Mouse (Mus musculus) liver, postnatal 0 days (tissue): ENCODE data around the gene Pcdh7. TPM values are rescaled to one million over a fixed set of nuclear protein-coding genes. Genes with fewer than 3 reads are reported as not detected.

Source experiments
- ATAC-seq: fragments of 200-750 bp; cut with Nextera tagmentation; 2 replicates; pipeline ENCODE4 v1.8.0; 2017; ENCODE audit warnings: mild to moderate bottlenecking, moderate library complexity
- DNase-seq: peaks from one replicate; pipeline ENCODE4 v3.0.0-alpha.2; 2016
- H3K27ac ChIP-seq: fragments of 300-500 bp; sonication (generic); 2 replicates; pipeline ENCODE4 v1.5.1; 2014; ENCODE audit warnings: antibody characterized with exemption, moderate library complexity, mild to moderate bottlenecking, low read depth
- H3K27me3 ChIP-seq: fragments of 300-500 bp; sonication (generic); 2 replicates; pipeline ENCODE4 v1.6.1; 2014; ENCODE audit warnings: low read length, control low read depth, mixed read lengths; ENCODE audit not compliant: insufficient read depth
- H3K36me3 ChIP-seq: fragments of 300-500 bp; sonication (generic); replicated peaks from 2 replicates; pipeline ENCODE4 v1.6.1; 2014; ENCODE audit warnings: mild to moderate bottlenecking, control low read depth, low read length, moderate library complexity, mixed read lengths; ENCODE audit not compliant: insufficient read depth
- H3K4me1 ChIP-seq: fragments of 300-500 bp; sonication (generic); 2 replicates; pipeline ENCODE4 v1.6.1; 2014; ENCODE audit warnings: antibody characterized with exemption, mild to moderate bottlenecking, control low read depth; ENCODE audit not compliant: insufficient read depth
- H3K4me2 ChIP-seq: fragments of 300-500 bp; sonication (generic); 2 replicates; pipeline ENCODE4 v1.6.1; 2014; ENCODE audit warnings: low read depth, mild to moderate bottlenecking, low read length, moderate library complexity, mixed read lengths
- H3K4me3 ChIP-seq: fragments of 300-500 bp; sonication (generic); 2 replicates; pipeline ENCODE4 v1.5.1; 2014; ENCODE audit warnings: low read depth, low read length
- H3K9ac ChIP-seq: fragments of 300-500 bp; sonication (generic); replicated peaks from 2 replicates; pipeline ENCODE4 v1.6.1; 2014; ENCODE audit warnings: mild to moderate bottlenecking, moderate library complexity
- H3K9me3 ChIP-seq: fragments of 300-500 bp; sonication (generic); 2 replicates; pipeline ENCODE4 v1.6.1; 2016; ENCODE audit warnings: mild to moderate bottlenecking, control low read depth, low read length, mixed read lengths
- CTCF ChIP-seq: sonication (generic); IDR thresholded peaks from 2 replicates; pipeline ENCODE4 v1.5.1; 2016; ENCODE audit warnings: antibody characterized with exemption, low read depth
- EP300 ChIP-seq: IDR thresholded peaks from 2 replicates; pipeline ENCODE4 v1.6.1; 2016; ENCODE audit warnings: antibody characterized with exemption, low read depth, mild to moderate bottlenecking
- WGBS: fragments of 180-500 bp; shearing (Covaris S2); extraction: QIAGEN DNeasy Blood & Tissue Kit; methylation state at CpG from one replicate; pipeline ENCODE4 v1.1.7; 2014; ENCODE audit not compliant: insufficient replicate concordance; 5-methylcytosine and 5-hydroxymethylcytosine counted together
- polyA plus RNA-seq: library from polyadenylated mRNA; unstranded; fragments of >200 nt; fragmentation: Nextera tagmentation; extraction: Ambion mirVana; gene quantifications from 2 replicates; pipeline ENCODE4 v1.2.1, GENCODE M21; 2015

Pcdh7 gene
- polyA plus RNA-seq, 1 experiment from 2014 or later = 0.38 TPM

DNA sequence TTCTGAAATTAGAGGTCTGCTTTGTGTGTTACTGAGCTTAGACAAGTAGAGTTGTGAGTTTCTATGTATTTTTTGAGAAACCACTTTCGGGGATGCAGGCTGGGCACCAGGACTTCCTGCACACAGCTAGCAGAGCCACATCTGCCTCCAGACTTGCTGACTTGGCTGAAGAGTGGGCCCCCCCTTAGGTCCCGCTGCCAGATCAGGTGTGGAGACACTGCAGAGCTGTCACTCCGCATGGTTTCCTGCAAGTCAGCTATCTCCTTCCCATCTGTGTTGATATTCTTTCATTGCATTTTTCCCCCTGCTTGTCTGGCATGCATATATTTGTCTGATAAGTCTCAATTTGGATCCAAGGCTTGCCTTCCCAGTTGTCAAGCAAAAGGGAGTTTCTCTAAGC is 52.6 kb downstream of the Pcdh7 start:
- Histone ChIP-seq H3K36me3 (no peaks in the 10 kb centered on the region), H3K4me1 (no peaks in the 10 kb centered on the region), H3K9ac (no peak overlapping the region), H3K27me3 (no peaks in the 10 kb centered on the region), H3K9me3 (no peaks in the 10 kb centered on the region), H3K27ac (no peak overlapping the region), H3K4me3 (no peak overlapping the region), H3K4me2 (no peak overlapping the region)
- 48% methylated on average over 3 of the region's 3 CpGs for WGBS
- DNase-seq = no peak
- no peak for TF ChIP-seq CTCF
- no peak for TF ChIP-seq EP300
- ATAC-seq = no peak

DNA sequence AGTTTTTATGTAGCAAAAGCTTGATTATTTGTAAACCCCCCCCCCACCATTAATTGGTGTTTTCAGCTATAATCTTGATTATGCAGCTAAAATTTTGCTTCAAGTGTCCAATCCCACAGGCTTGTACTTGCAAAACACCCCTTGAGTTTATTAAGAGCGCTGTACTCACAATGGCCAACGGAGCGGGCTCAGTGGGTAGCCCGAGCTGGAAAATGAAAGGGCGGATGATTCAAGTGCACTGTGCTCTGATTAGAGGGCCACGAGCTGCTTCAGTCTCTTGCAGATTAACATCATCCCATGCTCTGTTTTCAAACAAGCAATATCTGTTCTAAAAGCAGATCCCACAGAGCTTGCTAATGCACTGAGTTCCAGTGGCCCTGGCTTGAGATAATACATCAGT is 53.4 kb downstream of the Pcdh7 start:
- Histone ChIP-seq H3K4me2 (no peak overlapping the region), H3K27ac (no peak overlapping the region), H3K9me3 (no peaks in the 10 kb centered on the region), H3K9ac (no peak overlapping the region), H3K27me3 (no peaks in the 10 kb centered on the region), H3K4me1 (no peaks in the 10 kb centered on the region), H3K4me3 (no peak overlapping the region), H3K36me3 (no peaks in the 10 kb centered on the region)
- WGBS = 81% methylated on average over 6 of the region's 6 CpGs
- no peak for DNase-seq
- TF ChIP-seq CTCF = no peak
- no peak for TF ChIP-seq EP300
- no peak for ATAC-seq

DNA sequence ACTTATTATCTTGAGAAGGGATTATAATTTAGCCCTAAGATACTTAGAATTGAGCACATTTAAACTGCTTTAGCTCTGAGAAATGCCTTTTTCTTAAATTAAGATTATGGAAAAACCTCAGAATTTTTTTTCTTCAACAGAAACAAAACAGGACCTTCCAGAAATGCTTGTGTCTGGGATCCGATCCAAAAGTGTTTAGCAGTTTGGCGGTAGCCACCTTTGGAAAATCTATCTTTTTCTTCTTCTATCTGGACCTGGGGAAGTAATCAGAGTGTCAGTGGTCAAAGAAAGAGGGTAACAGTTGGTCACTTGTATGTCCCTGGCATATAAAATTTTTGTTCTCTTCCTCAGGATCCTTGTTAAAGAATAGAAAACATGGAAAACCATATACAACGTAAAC is 54.9 kb downstream of the Pcdh7 start:
- Histone ChIP-seq H3K4me2 (no peak overlapping the region), H3K36me3 (no peaks in the 10 kb centered on the region), H3K4me3 (no peak overlapping the region), H3K9me3 (no peaks in the 10 kb centered on the region), H3K27ac (no peak overlapping the region), H3K9ac (no peak overlapping the region), H3K4me1 (no peaks in the 10 kb centered on the region), H3K27me3 (no peaks in the 10 kb centered on the region)
- TF ChIP-seq CTCF (no peak), EP300 (no peak)
- 79% methylated on average over 3 of the region's 3 CpGs for WGBS
- DNase-seq = no peak
- no peak for ATAC-seq

DNA sequence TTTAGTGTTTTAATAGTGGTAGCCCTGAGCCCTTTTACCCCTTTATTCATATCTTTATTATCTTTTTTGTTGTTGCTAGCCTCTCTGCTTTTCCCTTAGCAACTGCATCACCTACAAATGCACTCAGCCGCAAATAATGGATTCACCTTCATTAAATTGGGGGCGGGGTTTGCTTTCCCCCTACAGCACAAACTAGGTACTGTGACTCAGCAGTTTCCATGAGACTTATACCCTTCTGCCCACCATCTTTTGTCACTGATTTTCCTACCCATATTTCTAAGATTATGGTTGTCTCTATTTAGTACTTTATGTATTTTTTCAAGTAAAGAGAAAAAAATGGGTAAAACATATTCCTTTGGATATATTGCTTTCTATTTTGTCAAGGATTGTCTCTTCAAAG is 56.7 kb downstream of the Pcdh7 start:
- no peak overlapping the region for H3K27ac ChIP-seq
- no peaks in the 10 kb centered on the region for H3K27me3 ChIP-seq
- H3K4me2 ChIP-seq = no peak overlapping the region
- no peak overlapping the region for H3K4me3 ChIP-seq
- H3K9me3 ChIP-seq = no peaks in the 10 kb centered on the region
- H3K9ac ChIP-seq = no peak overlapping the region
- H3K4me1 ChIP-seq = no peaks in the 10 kb centered on the region
- H3K36me3 ChIP-seq = no peaks in the 10 kb centered on the region
- TF ChIP-seq EP300 (no peak), CTCF (no peak)
- DNase-seq (no peak), ATAC-seq (no peak)
- 68% methylated on average over 2 of the region's 2 CpGs for WGBS

DNA sequence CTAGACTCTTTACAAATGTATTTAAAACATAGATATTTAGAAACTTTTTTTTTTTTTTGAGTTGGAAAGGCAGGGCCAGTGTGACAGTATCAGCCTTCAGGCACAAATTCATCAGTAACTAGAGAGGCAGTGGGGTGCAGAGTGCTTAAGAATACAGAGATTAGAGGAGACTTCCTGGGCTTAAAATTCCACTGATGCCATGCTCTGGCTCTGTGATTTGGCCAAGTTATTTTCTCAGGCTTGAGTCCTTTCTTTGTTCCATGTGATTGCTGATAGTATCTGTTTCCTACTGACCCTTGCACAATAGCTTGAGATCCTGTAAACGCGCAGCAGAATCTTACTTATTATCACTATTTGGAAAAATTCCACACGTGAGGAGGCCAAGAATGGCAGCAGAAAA is 60.3 kb downstream of the Pcdh7 start:
- no peak for TF ChIP-seq CTCF
- no peak for TF ChIP-seq EP300
- no peak for ATAC-seq
- peaks cover 7% of the 10 kb centered on the region; the same call in 1 of the 2 replicates for H3K4me1 ChIP-seq
- no peak overlapping the region for H3K4me2 ChIP-seq
- no peak overlapping the region for H3K9ac ChIP-seq
- 49% methylated on average over 3 of the region's 3 CpGs for WGBS
- H3K4me3 ChIP-seq = no peak overlapping the region
- H3K36me3 ChIP-seq = no peaks in the 10 kb centered on the region
- H3K27me3 ChIP-seq = no peaks in the 10 kb centered on the region
- no peak overlapping the region for H3K27ac ChIP-seq
- DNase-seq = no peak
- H3K9me3 ChIP-seq = no peaks in the 10 kb centered on the region

DNA sequence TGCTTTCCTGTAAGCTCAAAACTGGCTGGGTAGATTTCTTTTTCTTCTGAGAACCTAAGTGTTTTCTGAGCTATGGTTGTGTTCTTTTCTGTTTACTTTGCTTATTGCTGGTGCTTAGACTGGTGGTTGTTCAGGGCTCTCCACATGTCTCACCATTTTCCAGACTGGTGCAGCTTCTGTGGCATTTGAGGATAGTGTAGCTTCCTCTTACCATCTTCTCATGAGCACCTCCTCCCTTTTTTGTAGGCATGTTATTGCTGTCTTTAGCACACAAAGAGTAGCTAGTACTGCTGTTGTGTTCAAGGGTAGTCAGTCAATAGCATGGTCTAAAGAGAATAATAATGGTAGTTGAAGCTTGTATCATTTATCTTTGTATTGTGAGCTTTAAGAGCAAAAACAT is 62.2 kb downstream of the Pcdh7 start:
- H3K9me3 ChIP-seq = no peaks in the 10 kb centered on the region

DNA sequence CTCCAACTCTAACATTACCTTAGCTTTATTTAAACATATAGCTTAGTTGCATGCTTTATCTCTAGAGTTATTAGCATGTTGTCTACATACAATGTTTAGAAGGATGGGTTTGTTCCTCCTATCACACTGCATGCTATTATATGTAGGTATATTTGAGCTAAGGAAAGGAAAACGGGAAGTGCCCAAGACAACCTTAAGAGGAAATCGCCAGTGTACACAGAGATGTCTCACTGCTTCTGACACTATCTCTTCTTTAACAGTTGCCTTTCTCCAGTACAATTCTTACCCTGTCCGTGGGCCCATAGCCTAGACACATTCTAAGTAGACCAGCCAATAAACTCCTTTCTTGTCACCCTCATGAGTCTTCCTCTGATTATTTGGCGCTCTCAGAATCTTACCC is 62.8 kb downstream of the Pcdh7 start:
- no peak for TF ChIP-seq EP300
- no peak for TF ChIP-seq CTCF
- Histone ChIP-seq H3K4me2 (no peak overlapping the region), H3K4me3 (no peak overlapping the region), H3K4me1 (peaks cover 7% of the 10 kb centered on the region; the same call in 1 of the 2 replicates), H3K9ac (no peak overlapping the region), H3K27ac (no peak overlapping the region), H3K27me3 (no peaks in the 10 kb centered on the region), H3K9me3 (no peaks in the 10 kb centered on the region), H3K36me3 (no peaks in the 10 kb centered on the region)
- WGBS = 44% methylated on average over 4 of the region's 4 CpGs
- ATAC-seq = no peak
- no peak for DNase-seq

More for the DNA sequence above, 62.2 kb downstream of the Pcdh7 start:
- H3K4me2 ChIP-seq = no peak overlapping the region
- DNase-seq (no peak), ATAC-seq (no peak)
- no peaks in the 10 kb centered on the region for H3K27me3 ChIP-seq
- no peak overlapping the region for H3K27ac ChIP-seq
- H3K9ac ChIP-seq = no peak overlapping the region
- H3K4me3 ChIP-seq = no peak overlapping the region
- peaks cover 7% of the 10 kb centered on the region; the same call in 1 of the 2 replicates for H3K4me1 ChIP-seq
- H3K36me3 ChIP-seq = no peaks in the 10 kb centered on the region
- no peak for TF ChIP-seq EP300
- TF ChIP-seq CTCF = no peak
